Mouse (Mus musculus) heart, adult 2 months (tissue): Measurements from ENCODE around the gene 3110082J24Rik.

Experiments
- CTCF ChIP-seq: fragments of 200-600 bp; IDR thresholded peaks from 2 replicates; pipeline ENCODE4 v1.8.1; 2022; ENCODE audit warnings: antibody characterized with exemption, mild to moderate bottlenecking, moderate library complexity
- EP300 ChIP-seq: fragments of 200-500 bp; IDR thresholded peaks from 2 replicates; pipeline ENCODE4 v1.6.1; 2011; ENCODE audit warnings: low read depth, low read length, control low read depth; ENCODE audit not compliant: insufficient read depth
- POLR2A ChIP-seq: fragments of 200-500 bp; IDR thresholded peaks from 2 replicates; pipeline ENCODE4 v1.6.1; 2011; ENCODE audit warnings: mild to moderate bottlenecking, low read depth, low read length, control low read depth; ENCODE audit not compliant: insufficient read depth

DNA sequence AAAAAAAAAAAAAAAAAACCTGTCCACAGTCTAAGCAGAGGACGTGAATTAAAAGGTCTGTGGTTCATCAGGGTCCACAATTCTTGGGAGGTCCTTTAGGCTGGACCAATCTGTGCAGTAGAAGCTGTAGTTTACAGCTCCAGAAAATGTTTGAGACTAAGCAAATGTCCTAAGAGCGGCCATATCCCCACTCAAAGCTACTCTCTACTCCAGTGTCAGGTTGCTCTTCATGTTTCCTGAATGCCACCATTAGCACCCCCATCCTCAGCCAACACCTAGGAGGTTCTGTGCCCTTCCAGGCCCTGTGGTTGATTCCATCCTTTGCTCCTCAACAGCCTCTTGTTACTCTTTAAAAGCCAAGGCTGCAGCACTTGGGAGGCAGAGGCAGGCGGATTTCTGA, 33.5 kb downstream of the 3110082J24Rik start:
- no peak for TF ChIP-seq CTCF
- TF ChIP-seq POLR2A: no peak
- TF ChIP-seq EP300: no peak
